8 mouse cellular contexts compared by ENCODE assay signal in the genomic region with DNA sequence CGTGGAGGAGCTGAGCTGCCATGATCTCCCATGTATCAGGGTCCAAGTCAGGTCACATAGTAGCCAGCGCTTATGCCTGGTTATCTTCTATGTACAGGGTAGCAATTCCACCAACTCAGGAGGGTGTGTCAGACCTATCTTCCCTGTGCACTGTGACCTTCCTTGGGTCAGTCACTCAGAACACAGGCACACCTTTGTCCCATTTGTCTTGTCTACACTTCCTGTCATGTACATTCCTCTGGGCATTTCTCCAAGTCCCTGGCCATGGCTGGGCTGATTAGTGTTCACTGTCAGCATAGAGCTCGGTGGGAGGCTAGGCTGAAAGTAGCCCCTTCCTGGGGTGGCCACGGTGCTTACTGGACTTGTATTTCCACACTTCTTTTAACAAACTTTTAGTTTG. TPM values are rescaled to one million over a fixed set of nuclear protein-coding genes. Genes with fewer than 3 reads are reported as not detected.
DNase-seq lines count a peak whose midpoint lies in the region; ATAC-seq and TF ChIP-seq lines count a peak whose summit lies in the region.

No protein-coding gene starts in this region.

- TF ChIP-seq CTCF in cerebellum, adult 2 months (IDR thresholded peaks at IDR 0.05; ENCODE audit: borderline replicate concordance, insufficient read depth, low read depth, low read length), result no peak

- H3K4me1 ChIP-seq in midbrain, embryonic 11.5 days (ENCODE audit: control insufficient read depth, insufficient read depth, low read length), result no peaks in the 10 kb centered on the region
- peaks cover 14% of the 10 kb centered on the region for H3K4me1 ChIP-seq in midbrain, embryonic 13.5 days (replicated peaks)
- peaks cover 20 to 34% of the 10 kb centered on the region in 2 experiments for H3K4me1 ChIP-seq in heart, embryonic 14.5 days (ENCODE audit: control insufficient read depth in 2 of 2, insufficient read depth in 2 of 2, low read length in 2 of 2)
- peaks cover 82% of the 10 kb centered on the region for H3K4me1 ChIP-seq in liver, embryonic 13.5 days (replicated peaks)
- peaks cover 5% of the 10 kb centered on the region for H3K4me1 ChIP-seq in cerebellum, adult 2 months (ENCODE audit: control insufficient read depth, insufficient read depth, low read length)

- peak; percentile 8 for DNase-seq in midbrain, embryonic 11.5 days (ENCODE audit: low spot score, missing footprints)
- DNase-seq in liver, embryonic 13.5 days, result peak; percentile 79
- DNase-seq in left cerebral cortex, postnatal 4 days, result no peak
- DNase-seq in cerebellum, adult 2 months, result no peak
- no peak for DNase-seq in layer of hippocampus, postnatal 14 days (ENCODE audit: low spot score in 2 of 2)

- H3K4me3 ChIP-seq in midbrain, embryonic 11.5 days (ENCODE audit: low read depth, low read length), result no peak overlapping the region
- no peak overlapping the region for H3K4me3 ChIP-seq in midbrain, embryonic 13.5 days (replicated peaks)
- H3K4me3 ChIP-seq in heart, embryonic 14.5 days (ENCODE audit: control insufficient read depth in 1 of 2, insufficient read depth in 1 of 2, low read depth in 1 of 2, low read length in 2 of 2), result no peak overlapping the region
- peak overlapping the region; percentile 26 for H3K4me3 ChIP-seq in liver, embryonic 13.5 days (replicated peaks)
- no peak overlapping the region for H3K4me3 ChIP-seq in cerebellum, adult 2 months (replicated peaks; ENCODE audit: insufficient read depth, low read depth, low read length)

- 91% methylated on average over 4 of the region's 4 CpGs for WGBS in midbrain, embryonic 11.5 days
- WGBS in midbrain, embryonic 13.5 days, result 89% methylated on average over 4 of the region's 4 CpGs
- 38% methylated on average over 4 of the region's 4 CpGs for WGBS in heart, embryonic 14.5 days
- 21% methylated on average over 4 of the region's 4 CpGs for WGBS in liver, embryonic 13.5 days (ENCODE audit: insufficient replicate concordance)
- 40% methylated on average over 4 of the region's 4 CpGs for WGBS in cerebellum, adult 2 months

- no peak overlapping the region for H3K27ac ChIP-seq in midbrain, embryonic 11.5 days (ENCODE audit: low read depth, low read length)
- H3K27ac ChIP-seq in midbrain, embryonic 13.5 days, result no peak overlapping the region
- peak overlapping the region; percentile 6 to 72 for H3K27ac ChIP-seq in heart, embryonic 14.5 days (replicated peaks in 1 of 2; ENCODE audit: control insufficient read depth in 1 of 2, insufficient read depth in 1 of 2, low read depth in 2 of 2, low read length in 2 of 2)
- H3K27ac ChIP-seq in liver, embryonic 13.5 days, result peak overlapping the region; percentile 96
- H3K27ac ChIP-seq in cerebellum, adult 2 months (ENCODE audit: insufficient read depth, low read length), result no peak overlapping the region

- ATAC-seq in midbrain, embryonic 11.5 days (ENCODE audit: low FRiP score), result no peak
- no peak for ATAC-seq in midbrain, embryonic 13.5 days
- ATAC-seq in heart, embryonic 14.5 days (ENCODE audit: insufficient number of reproducible peaks, insufficient read depth, low FRiP score, low read depth), result peak; percentile 42; the same call in 1 of the 2 replicates
- peak; percentile 99 for ATAC-seq in liver, embryonic 13.5 days (ENCODE audit: low read depth)
- ATAC-seq in monocyte, adult 5-6 weeks (replicated peaks; ENCODE audit: insufficient number of reproducible peaks, low FRiP score, low TSS enrichment, poor library complexity, severe bottlenecking), result no peak

- H3K36me3 ChIP-seq in midbrain, embryonic 11.5 days (ENCODE audit: control insufficient read depth, insufficient read depth, low read length), result no peaks in the 10 kb centered on the region
- H3K36me3 ChIP-seq in midbrain, embryonic 13.5 days, result peaks cover 35% of the 10 kb centered on the region
- H3K36me3 ChIP-seq in heart, embryonic 14.5 days (ENCODE audit: control insufficient read depth, insufficient read depth, low read length), result peaks cover 22% of the 10 kb centered on the region
- peaks cover 21% of the 10 kb centered on the region for H3K36me3 ChIP-seq in liver, embryonic 13.5 days

- no peaks in the 10 kb centered on the region for H3K9me3 ChIP-seq in midbrain, embryonic 11.5 days (ENCODE audit: control insufficient read depth, low read length)
- no peaks in the 10 kb centered on the region for H3K9me3 ChIP-seq in midbrain, embryonic 13.5 days
- no peaks in the 10 kb centered on the region for H3K9me3 ChIP-seq in heart, embryonic 14.5 days (ENCODE audit: control insufficient read depth, low read length)
- no peaks in the 10 kb centered on the region for H3K9me3 ChIP-seq in liver, embryonic 13.5 days (replicated peaks)

- intact Hi-C loops in left cerebral cortex, postnatal 4 days (cut with DNase I), result no loop called here

- H3K4me2 ChIP-seq in midbrain, embryonic 11.5 days, result no peak overlapping the region
- no peak overlapping the region for H3K4me2 ChIP-seq in midbrain, embryonic 13.5 days (replicated peaks)
- peak overlapping the region; percentile 21; the same call in 1 of the 2 replicates for H3K4me2 ChIP-seq in heart, embryonic 14.5 days (ENCODE audit: low read length)
- peak overlapping the region; percentile 67 for H3K4me2 ChIP-seq in liver, embryonic 13.5 days

- H3K27me3 ChIP-seq in midbrain, embryonic 11.5 days (ENCODE audit: control insufficient read depth, insufficient read depth, low read length), result no peaks in the 10 kb centered on the region
- H3K27me3 ChIP-seq in midbrain, embryonic 13.5 days, result no peaks in the 10 kb centered on the region
- H3K27me3 ChIP-seq in heart, embryonic 14.5 days (ENCODE audit: control insufficient read depth, insufficient read depth, low read length), result no peaks in the 10 kb centered on the region
- H3K27me3 ChIP-seq in liver, embryonic 13.5 days, result no peaks in the 10 kb centered on the region
- no peaks in the 10 kb centered on the region for H3K27me3 ChIP-seq in cerebellum, adult 2 months (ENCODE audit: control insufficient read depth, insufficient read depth, low read length)

- no peak for TF ChIP-seq POLR2A in cerebellum, adult 2 months (IDR thresholded peaks at IDR 0.05; ENCODE audit: borderline replicate concordance, insufficient read depth, low read length)

- no peak overlapping the region for H3K9ac ChIP-seq in midbrain, embryonic 11.5 days (ENCODE audit: low read length)
- H3K9ac ChIP-seq in midbrain, embryonic 13.5 days (replicated peaks), result no peak overlapping the region
- no peak overlapping the region for H3K9ac ChIP-seq in heart, embryonic 14.5 days (ENCODE audit: low read length)
- peak overlapping the region; percentile 65 for H3K9ac ChIP-seq in liver, embryonic 13.5 days

RNA-seq across cellular contexts. Expression of a gene that starts 11.7 kb away (rescaled TPM):
- polyA plus RNA-seq in midbrain, embryonic 11.5 days (2014; fragmentation: Nextera tagmentation; extraction: Ambion mirVana), result 53.4 and 63.1 TPM in 2 replicates
- 32.1 and 39.6 TPM in 2 replicates for polyA plus RNA-seq in midbrain, embryonic 13.5 days (2015; fragmentation: Nextera tagmentation; extraction: Ambion mirVana)
- 38.1 and 41.0 TPM in 2 replicates for polyA plus RNA-seq in heart, embryonic 14.5 days (2014; fragmentation: Nextera tagmentation; extraction: Ambion mirVana)
- 15.5 and 16.9 TPM in 2 replicates for polyA plus RNA-seq in liver, embryonic 13.5 days (2015; fragmentation: Nextera tagmentation; extraction: Ambion mirVana)
- total RNA-seq in left cerebral cortex, postnatal 4 days (2021), result 100 to 1,000 TPM; 108 to 124 TPM
- 51.0 and 57.1 TPM in 2 replicates for polyA plus RNA-seq in cerebellum, adult 2 months (2012; rRNA removed)
- 10 to 100 TPM; 66.5 to 68.8 TPM for total RNA-seq in layer of hippocampus, postnatal 14 days (2021)
- total RNA-seq in monocyte, adult 5-6 weeks (2017), result 13.5 to 23.0 TPM (median 17.2 TPM) in 3 replicates

RNA-seq across cellular contexts. Expression of a gene that starts 32.4 kb away (rescaled TPM):
- polyA plus RNA-seq in midbrain, embryonic 11.5 days (2014; fragmentation: Nextera tagmentation; extraction: Ambion mirVana), result 2.9 and 3.2 TPM in 2 replicates
- 5.1 and 6.3 TPM in 2 replicates for polyA plus RNA-seq in midbrain, embryonic 13.5 days (2015; fragmentation: Nextera tagmentation; extraction: Ambion mirVana)
- polyA plus RNA-seq in heart, embryonic 14.5 days (2014; fragmentation: Nextera tagmentation; extraction: Ambion mirVana), result 2.4 and 2.9 TPM in 2 replicates
- 3.5 and 4.1 TPM in 2 replicates for polyA plus RNA-seq in liver, embryonic 13.5 days (2015; fragmentation: Nextera tagmentation; extraction: Ambion mirVana)
- under 1 TPM; 0.44 to 0.64 TPM for total RNA-seq in left cerebral cortex, postnatal 4 days (2021)
- 0.28 and 0.29 TPM in 2 replicates for polyA plus RNA-seq in cerebellum, adult 2 months (2012; rRNA removed)
- total RNA-seq in layer of hippocampus, postnatal 14 days (2021), result under 1 TPM; 0.51 to 0.64 TPM
- total RNA-seq in monocyte, adult 5-6 weeks (2017), result 191 to 299 TPM (median 267 TPM) in 3 replicates

RNA-seq across cellular contexts. Expression of a gene that starts 34.2 kb away (rescaled TPM):
- polyA plus RNA-seq in midbrain, embryonic 11.5 days (2014; fragmentation: Nextera tagmentation; extraction: Ambion mirVana), result 57.9 and 59.9 TPM in 2 replicates
- 52.8 and 58.6 TPM in 2 replicates for polyA plus RNA-seq in midbrain, embryonic 13.5 days (2015; fragmentation: Nextera tagmentation; extraction: Ambion mirVana)
- 38.1 and 40.0 TPM in 2 replicates for polyA plus RNA-seq in heart, embryonic 14.5 days (2014; fragmentation: Nextera tagmentation; extraction: Ambion mirVana)
- 17.7 and 21.5 TPM in 2 replicates for polyA plus RNA-seq in liver, embryonic 13.5 days (2015; fragmentation: Nextera tagmentation; extraction: Ambion mirVana)
- total RNA-seq in left cerebral cortex, postnatal 4 days (2021), result 10 to 100 TPM; 56.7 to 58.7 TPM
- polyA plus RNA-seq in cerebellum, adult 2 months (2012; rRNA removed), result 53.1 and 53.4 TPM in 2 replicates
- total RNA-seq in layer of hippocampus, postnatal 14 days (2021), result 10 to 100 TPM; 54.3 to 56.9 TPM
- total RNA-seq in monocyte, adult 5-6 weeks (2017), result 21.2 to 32.4 TPM (median 25.6 TPM) in 3 replicates

RNA-seq across cellular contexts. Expression of a gene that starts 34.3 kb away (rescaled TPM):
- polyA plus RNA-seq in midbrain, embryonic 11.5 days (2014; fragmentation: Nextera tagmentation; extraction: Ambion mirVana), result 14.8 and 15.1 TPM in 2 replicates
- 28.7 and 28.8 TPM in 2 replicates for polyA plus RNA-seq in midbrain, embryonic 13.5 days (2015; fragmentation: Nextera tagmentation; extraction: Ambion mirVana)
- 11.5 and 11.7 TPM in 2 replicates for polyA plus RNA-seq in heart, embryonic 14.5 days (2014; fragmentation: Nextera tagmentation; extraction: Ambion mirVana)
- polyA plus RNA-seq in liver, embryonic 13.5 days (2015; fragmentation: Nextera tagmentation; extraction: Ambion mirVana), result 8.8 and 10.2 TPM in 2 replicates
- 1 to 10 TPM; 7.0 to 9.9 TPM for total RNA-seq in left cerebral cortex, postnatal 4 days (2021)
- polyA plus RNA-seq in cerebellum, adult 2 months (2012; rRNA removed), result 30.9 and 31.3 TPM in 2 replicates
- 10 to 100 TPM; 14.7 to 15.9 TPM for total RNA-seq in layer of hippocampus, postnatal 14 days (2021)
- total RNA-seq in monocyte, adult 5-6 weeks (2017), result 9.4 to 12.1 TPM (median 10.3 TPM) in 3 replicates

RNA-seq across cellular contexts. Expression of a gene that starts 48.3 kb away (rescaled TPM):
- 64.5 and 68.0 TPM in 2 replicates for polyA plus RNA-seq in midbrain, embryonic 11.5 days (2014; fragmentation: Nextera tagmentation; extraction: Ambion mirVana)
- 57.2 and 60.3 TPM in 2 replicates for polyA plus RNA-seq in midbrain, embryonic 13.5 days (2015; fragmentation: Nextera tagmentation; extraction: Ambion mirVana)
- 77.5 and 81.4 TPM in 2 replicates for polyA plus RNA-seq in heart, embryonic 14.5 days (2014; fragmentation: Nextera tagmentation; extraction: Ambion mirVana)
- 36.9 and 38.5 TPM in 2 replicates for polyA plus RNA-seq in liver, embryonic 13.5 days (2015; fragmentation: Nextera tagmentation; extraction: Ambion mirVana)
- 10 to 100 TPM; 18.6 to 19.1 TPM for total RNA-seq in left cerebral cortex, postnatal 4 days (2021)
- 25.9 and 26.4 TPM in 2 replicates for polyA plus RNA-seq in cerebellum, adult 2 months (2012; rRNA removed)
- 10 to 100 TPM; 13.7 to 15.0 TPM for total RNA-seq in layer of hippocampus, postnatal 14 days (2021)
- 3.2 to 6.6 TPM (median 6.3 TPM) in 3 replicates for total RNA-seq in monocyte, adult 5-6 weeks (2017)

Comparison
In these comparisons a context has a peak if more than half of its experiments do, and no peak if none do; other contexts are left out.
1. ATAC-seq: peak in heart, embryonic 14.5 days (single experiment) and liver, embryonic 13.5 days (single experiment); none in midbrain, embryonic 11.5 days (single experiment), midbrain, embryonic 13.5 days (single experiment) and monocyte, adult 5-6 weeks (single experiment).
2. DNase-seq: peak in midbrain, embryonic 11.5 days (single experiment) and liver, embryonic 13.5 days (single experiment); none in left cerebral cortex, postnatal 4 days (single experiment), cerebellum, adult 2 months (0 of 2) and layer of hippocampus, postnatal 14 days (0 of 2).
3. H3K27ac ChIP-seq: peak in heart, embryonic 14.5 days (2 of 2) and liver, embryonic 13.5 days (single experiment); none in midbrain, embryonic 11.5 days (single experiment), midbrain, embryonic 13.5 days (single experiment) and cerebellum, adult 2 months (single experiment).
4. H3K4me2 ChIP-seq: peak in heart, embryonic 14.5 days (single experiment) and liver, embryonic 13.5 days (single experiment); none in midbrain, embryonic 11.5 days (single experiment) and midbrain, embryonic 13.5 days (single experiment).